Mouse (Mus musculus) heart, embryonic 10.5 days (tissue): ENCODE data around the gene Fam129c. TPM values are rescaled to one million over a fixed set of nuclear protein-coding genes. Genes with fewer than 3 reads are reported as not detected.

Experiments used
- DNase-seq: peaks from one replicate; pipeline ENCODE4 v3.0.0-alpha.2; 2017; ENCODE audit warnings: low spot score
- H3K27ac ChIP-seq: fragments of 300-500 bp; sonication (generic); 2 replicates; pipeline ENCODE4 v1.5.1; 2016; ENCODE audit warnings: mild to moderate bottlenecking
- H3K27me3 ChIP-seq: fragments of 300-500 bp; sonication (generic); 2 replicates; pipeline ENCODE4 v1.6.1; 2016; ENCODE audit warnings: mild to moderate bottlenecking; ENCODE audit not compliant: poor library complexity, insufficient read depth, severe bottlenecking
- H3K36me3 ChIP-seq: fragments of 300-500 bp; sonication (generic); 2 replicates; pipeline ENCODE4 v1.6.1; 2016; ENCODE audit warnings: mild to moderate bottlenecking, moderate library complexity
- H3K4me1 ChIP-seq: fragments of 300-500 bp; sonication (generic); 2 replicates; pipeline ENCODE4 v1.6.1; 2016; ENCODE audit warnings: mild to moderate bottlenecking
- H3K4me3 ChIP-seq: fragments of 300-500 bp; sonication (generic); 2 replicates; pipeline ENCODE4 v1.5.1; 2016; ENCODE audit warnings: mild to moderate bottlenecking, moderate library complexity
- H3K9me3 ChIP-seq: fragments of 300-500 bp; sonication (generic); 2 replicates; pipeline ENCODE4 v1.6.1; 2016; ENCODE audit warnings: mild to moderate bottlenecking, moderate library complexity
- WGBS: fragments of 180-500 bp; shearing (Covaris S2); methylation state at CpG from one replicate; pipeline ENCODE4 v1.1.7; 2016; 5-methylcytosine and 5-hydroxymethylcytosine counted together
- polyA plus RNA-seq: library from polyadenylated mRNA; unstranded; fragments of >200 nt; fragmentation: Nextera tagmentation; extraction: Ambion mirVana; gene quantifications from 2 replicates; pipeline ENCODE4 v1.2.1, GENCODE M21; 2016

Gene Fam129c
- polyA plus RNA-seq, 1 experiment from 2014 or later: 3.6 TPM

GRCm38 (mm10) chr8:71566501-71566900 lies 30.9 kb upstream of the Fam129c start, which contains the start of gene Nxnl1:
TSS of gene Nxnl1 (minus strand) at chr8:71566601.
- Histone ChIP-seq H3K27ac (no peak within 1 kb of the TSS), H3K9me3 (0 out of 2 replicates have a peak, but pooled peaks cover 4% of the 10 kb centered on the region), H3K27me3 (peaks cover 76% of the 10 kb centered on the region), H3K4me1 (peaks cover 37% of the 10 kb centered on the region), H3K36me3 (no peaks in the 10 kb centered on the region), H3K4me3 (no peak within 1 kb of the TSS)
- whole genome bisulfite sequencing: 67% methylated on average over 3 of the region's 3 CpGs
- no peak for DNase-seq

- DNase-seq: no peak
- 62% methylated on average over 7 of the region's 7 CpGs for WGBS
- Histone ChIP-seq H3K4me3 (no peak overlapping the region), H3K4me1 (peaks cover 34% of the 10 kb centered on the region), H3K27ac (no peak overlapping the region), H3K27me3 (peaks cover 71% of the 10 kb centered on the region), H3K9me3 (0 out of 2 replicates have a peak, but pooled peaks cover 4% of the 10 kb centered on the region), H3K36me3 (no peaks in the 10 kb centered on the region)
Measured at GRCm38 (mm10) chr8:71567587-71567986, 29.9 kb upstream of the Fam129c start.

GRCm38 (mm10) chr8:71568387-71568937 lies 29.0 kb upstream of the Fam129c start, which contains the start of gene Slc27a1:
TSS of gene Slc27a1 (plus strand) at chr8:71568882.
- peaks cover 68% of the 10 kb centered on the region for H3K27me3 ChIP-seq
- 18% methylated on average over 13 of the region's 13 CpGs for WGBS
- DNase-seq: no peak
- 0 out of 2 replicates have a peak, but pooled peaks cover 4% of the 10 kb centered on the region for H3K9me3 ChIP-seq
- H3K27ac ChIP-seq: peak within 1 kb of the TSS; percentile 78
- no peaks in the 10 kb centered on the region for H3K36me3 ChIP-seq
- H3K4me3 ChIP-seq: peak within 1 kb of the TSS; percentile 73
- H3K4me1 ChIP-seq: peaks cover 30% of the 10 kb centered on the region

GRCm38 (mm10) chr8:71568941-71569340 lies 28.5 kb upstream of the Fam129c start:
- H3K4me1 ChIP-seq: peaks cover 30% of the 10 kb centered on the region
- DNase-seq: no peak
- H3K36me3 ChIP-seq: no peaks in the 10 kb centered on the region
- H3K4me3 ChIP-seq: peak overlapping the region; percentile 73
- H3K9me3 ChIP-seq: 0 out of 2 replicates have a peak, but pooled peaks cover 4% of the 10 kb centered on the region
- peaks cover 64% of the 10 kb centered on the region for H3K27me3 ChIP-seq
- WGBS: 20% methylated on average over 6 of the region's 6 CpGs
- peak overlapping the region; percentile 78; the same call in 1 of the 2 replicates for H3K27ac ChIP-seq

GRCm38 (mm10) chr8:71569366-71570290 lies 27.8 kb upstream of the Fam129c start:
- peak overlapping the region; percentile 73 for H3K4me3 ChIP-seq
- no peaks in the 10 kb centered on the region for H3K36me3 ChIP-seq
- peaks cover 57% of the 10 kb centered on the region for H3K27me3 ChIP-seq
- H3K4me1 ChIP-seq: peaks cover 35% of the 10 kb centered on the region
- no peaks in the 10 kb centered on the region for H3K9me3 ChIP-seq
- H3K27ac ChIP-seq: peak overlapping the region; percentile 78
- WGBS: under 1% methylated on average over 51 of the region's 51 CpGs
- DNase-seq: peak; percentile 87

GRCm38 (mm10) chr8:71570291-71570954 lies 27.0 kb upstream of the Fam129c start:
- H3K9me3 ChIP-seq: no peaks in the 10 kb centered on the region
- H3K27me3 ChIP-seq: peaks cover 51% of the 10 kb centered on the region
- H3K27ac ChIP-seq: peak overlapping the region; percentile 78
- peaks cover 35% of the 10 kb centered on the region for H3K4me1 ChIP-seq
- DNase-seq: peak; percentile 94
- peak overlapping the region; percentile 73 for H3K4me3 ChIP-seq
- under 1% methylated on average over 41 of the region's 41 CpGs for WGBS
- H3K36me3 ChIP-seq: no peaks in the 10 kb centered on the region

- Histone ChIP-seq H3K4me3 (no peak overlapping the region), H3K36me3 (no peaks in the 10 kb centered on the region), H3K4me1 (peaks cover 35% of the 10 kb centered on the region), H3K9me3 (no peaks in the 10 kb centered on the region), H3K27ac (no peak overlapping the region), H3K27me3 (peaks cover 36% of the 10 kb centered on the region)
- WGBS: 73% methylated on average over 2 of the region's 2 CpGs
- no peak for DNase-seq
Measured at GRCm38 (mm10) chr8:71572077-71572476, 25.4 kb upstream of the Fam129c start.

GRCm38 (mm10) chr8:71572847-71573633 lies 24.4 kb upstream of the Fam129c start:
- DNase-seq: no peak

GRCm38 (mm10) chr8:71574426-71574825 lies 23.0 kb upstream of the Fam129c start:
- WGBS: 72% methylated on average over 7 of the region's 7 CpGs
- no peak for DNase-seq
- no peak overlapping the region for H3K27ac ChIP-seq
- no peaks in the 10 kb centered on the region for H3K36me3 ChIP-seq
- H3K9me3 ChIP-seq: no peaks in the 10 kb centered on the region
- H3K4me3 ChIP-seq: no peak overlapping the region
- H3K4me1 ChIP-seq: peaks cover 22% of the 10 kb centered on the region
- H3K27me3 ChIP-seq: peaks cover 20% of the 10 kb centered on the region

More at GRCm38 (mm10) chr8:71572847-71573633, 24.4 kb upstream of the Fam129c start:
- H3K27me3 ChIP-seq: peaks cover 27% of the 10 kb centered on the region
- 74% methylated on average over 9 of the region's 9 CpGs for WGBS
- H3K4me3 ChIP-seq: no peak overlapping the region
- no peak overlapping the region for H3K27ac ChIP-seq
- H3K36me3 ChIP-seq: no peaks in the 10 kb centered on the region
- no peaks in the 10 kb centered on the region for H3K9me3 ChIP-seq
- H3K4me1 ChIP-seq: peaks cover 35% of the 10 kb centered on the region

GRCm38 (mm10) chr8:71575020-71575419 lies 22.4 kb upstream of the Fam129c start:
- Histone ChIP-seq H3K9me3 (no peaks in the 10 kb centered on the region), H3K4me1 (peaks cover 16% of the 10 kb centered on the region), H3K4me3 (no peak overlapping the region), H3K27ac (no peak overlapping the region), H3K36me3 (peaks cover 1% of the 10 kb centered on the region; the same call in 1 of the 2 replicates), H3K27me3 (peaks cover 25% of the 10 kb centered on the region)
- DNase-seq: no peak
- WGBS: 48% methylated on average over 1 of the region's 1 CpGs

GRCm38 (mm10) chr8:71577856-71578387 lies 19.5 kb upstream of the Fam129c start:
- Histone ChIP-seq H3K4me1 (0 out of 2 replicates have a peak, but pooled peaks cover 5% of the 10 kb centered on the region), H3K4me3 (no peak overlapping the region), H3K36me3 (peaks cover 13% of the 10 kb centered on the region; the same call in 1 of the 2 replicates), H3K9me3 (no peaks in the 10 kb centered on the region), H3K27me3 (peaks cover 35% of the 10 kb centered on the region), H3K27ac (no peak overlapping the region)
- DNase-seq: no peak
- 55% methylated on average over 4 of the region's 4 CpGs for WGBS

- 67% methylated on average over 1 of the region's 1 CpGs for WGBS
- no peak for DNase-seq
- no peak overlapping the region for H3K4me3 ChIP-seq
- H3K9me3 ChIP-seq: no peaks in the 10 kb centered on the region
- 0 out of 2 replicates have a peak, but pooled peaks cover 5% of the 10 kb centered on the region for H3K4me1 ChIP-seq
- H3K36me3 ChIP-seq: peaks cover 15% of the 10 kb centered on the region; the same call in 1 of the 2 replicates
- H3K27ac ChIP-seq: no peak overlapping the region
- H3K27me3 ChIP-seq: peaks cover 37% of the 10 kb centered on the region
Measured at GRCm38 (mm10) chr8:71579009-71579408, 18.4 kb upstream of the Fam129c start.
